Mouse (Mus musculus) CD4-positive, CD25-positive, alpha-beta regulatory T cell, adult 4 months (primary cell): Measurements from ENCODE around the gene Rnasel. TPM values are rescaled to one million over a fixed set of nuclear protein-coding genes. Genes with fewer than 3 reads are reported as not detected.
A peak's percentile ranks its signal among the peaks of the same experiment; 100 is the strongest.

Source experiments
- ATAC-seq: one replicate; pipeline ENCODE4 v1.8.0; 2017
- polyA plus RNA-seq, 2 experiments: library from polyadenylated mRNA; unstranded; fragments of 100-300 nt; shearing (Covaris generic); gene quantifications; one replicate each; pipeline ENCODE4 v1.2.1; 2017

Rnasel gene
- polyA plus RNA-seq, 2 experiments from 2014 or later, result 53.0 to 58.5 TPM

- ATAC-seq, result no peak
Observed at GRCm38 (mm10) chr1:153769998-153770775, 21.0 kb downstream of the Rnasel start.

GRCm38 (mm10) chr1:153770776-153771167 is 21.5 kb downstream of the Rnasel start:
- ATAC-seq, result no peak

- ATAC-seq, result no peak
Observed at GRCm38 (mm10) chr1:153775174-153775573, 25.9 kb downstream of the Rnasel start.

DNA sequence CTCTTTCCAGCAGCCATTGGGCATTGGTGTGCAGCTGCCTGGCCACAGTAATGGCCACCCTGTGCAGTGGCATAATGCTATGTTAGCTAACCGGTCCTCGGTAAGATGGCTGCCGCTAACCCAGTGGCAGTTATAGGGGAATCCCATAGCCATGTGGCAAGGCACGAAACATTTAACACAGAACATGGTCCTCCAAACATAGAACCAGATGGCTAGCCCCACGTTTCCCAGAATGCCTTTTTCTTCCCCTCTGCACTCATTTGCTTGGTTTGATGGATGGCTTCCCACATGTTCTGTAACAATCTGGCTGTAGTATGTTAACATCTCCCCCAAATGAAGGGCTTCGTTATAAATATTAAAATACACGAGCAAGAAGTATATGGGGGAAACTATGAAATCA is 27.0 kb downstream of the Rnasel start:
- no peak for ATAC-seq

GRCm38 (mm10) chr1:153778205-153778604 is 29.0 kb downstream of the Rnasel start:
- ATAC-seq, result no peak

- ATAC-seq, result no peak
Observed at GRCm38 (mm10) chr1:153783339-153783738, 34.1 kb downstream of the Rnasel start.

DNA sequence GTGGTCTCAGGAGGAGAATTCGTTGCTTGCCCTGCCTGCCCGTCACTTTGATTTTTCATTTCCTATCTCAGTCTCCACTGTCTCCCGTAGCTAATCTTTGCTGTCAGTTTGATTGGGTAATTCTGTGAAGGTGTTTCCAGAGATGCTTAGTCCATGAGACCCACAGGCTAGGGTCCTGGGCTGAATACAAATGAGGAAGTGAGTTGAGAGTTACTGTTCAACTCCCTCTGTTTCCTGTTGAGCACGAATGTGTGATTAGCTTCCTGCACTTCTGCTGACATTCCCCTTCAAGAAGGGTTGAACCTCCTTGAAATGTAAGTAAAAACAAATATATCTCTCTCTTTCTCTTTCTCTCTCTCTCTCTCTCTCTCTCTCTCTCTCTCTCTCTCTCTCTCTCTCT is 36.4 kb downstream of the Rnasel start:
- no peak for ATAC-seq

GRCm38 (mm10) chr1:153790708-153791107 is 41.5 kb downstream of the Rnasel start:
- ATAC-seq, result no peak

- no peak for ATAC-seq
Observed at GRCm38 (mm10) chr1:153794241-153794640, 45.0 kb downstream of the Rnasel start.

GRCm38 (mm10) chr1:153802691-153803090 is 53.5 kb downstream of the Rnasel start:
- ATAC-seq, result no peak

- no peak for ATAC-seq
Observed at GRCm38 (mm10) chr1:153803530-153803929, 54.3 kb downstream of the Rnasel start.

GRCm38 (mm10) chr1:153807390-153807993 is 58.3 kb downstream of the Rnasel start:
- peak; percentile 89 for ATAC-seq

Other genes with a start within 250 kb of the Rnasel start
- gene Npl, start 199.4 kb upstream of the Rnasel start, polyA plus RNA-seq, result not detected
- gene Rgs8, start 96.4 kb upstream of the Rnasel start, polyA plus RNA-seq, result under 1 TPM in 1 of 2 experiments, not detected in 1; 0.22 TPM
- 10 to 100 TPM; 10.9 to 46.2 TPM for gene Rgs16, start 9.1 kb upstream of the Rnasel start, polyA plus RNA-seq
- under 1 TPM in 1 of 2 experiments, not detected in 1; 0.20 TPM for gene Rgsl1, start 94.7 kb downstream of the Rnasel start, polyA plus RNA-seq
- gene Teddm1b, start 124.9 kb downstream of the Rnasel start, polyA plus RNA-seq, result under 1 TPM in 1 of 2 experiments, not detected in 1; 0.20 TPM
- gene Teddm1a, start 142.3 kb downstream of the Rnasel start, polyA plus RNA-seq, result under 1 TPM in 1 of 2 experiments, not detected in 1; 0.48 TPM
- 10 to 100 TPM; 29.7 to 36.7 TPM for gene Glul, start 150.5 kb downstream of the Rnasel start, polyA plus RNA-seq
- gene Teddm2, start 150.8 kb downstream of the Rnasel start, polyA plus RNA-seq, result under 1 TPM; 0.38 to 0.81 TPM